Mouse (Mus musculus) 3134 (cell line): Measurements from ENCODE around the gene Agap1.

Experiments
- DNase-seq: peaks from one replicate; pipeline ENCODE4 v3.0.0-alpha.2; 2011; ENCODE audit warnings: low spot score; ENCODE audit not compliant: insufficient read length; ENCODE audit errors: extremely low read depth

The Agap1 gene

DNA sequence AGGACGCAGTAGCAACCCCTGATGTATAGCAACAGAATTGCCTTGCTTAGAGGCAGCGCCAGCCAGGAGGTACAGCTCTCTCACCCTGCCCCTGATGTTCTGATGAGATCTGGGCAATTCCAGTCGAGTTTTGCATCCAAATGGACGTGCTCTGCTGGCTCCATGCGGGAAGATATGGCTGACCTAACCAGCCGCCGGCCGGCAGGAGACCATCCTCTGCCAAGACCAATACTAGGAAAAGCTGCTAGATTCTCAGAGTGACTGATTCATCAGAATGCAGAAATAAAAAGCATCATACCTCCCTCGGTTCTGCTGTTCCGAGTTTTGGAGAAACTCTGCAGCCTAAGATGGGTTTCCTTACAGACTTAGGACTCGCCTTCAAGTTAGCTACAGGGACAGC, 423.9 kb downstream of the Agap1 start:
- DNase-seq, result no peak

- DNase-seq, result no peak
Measured at GRCm38 (mm10) chr1:89880193-89880592, 425.6 kb downstream of the Agap1 start.

DNA sequence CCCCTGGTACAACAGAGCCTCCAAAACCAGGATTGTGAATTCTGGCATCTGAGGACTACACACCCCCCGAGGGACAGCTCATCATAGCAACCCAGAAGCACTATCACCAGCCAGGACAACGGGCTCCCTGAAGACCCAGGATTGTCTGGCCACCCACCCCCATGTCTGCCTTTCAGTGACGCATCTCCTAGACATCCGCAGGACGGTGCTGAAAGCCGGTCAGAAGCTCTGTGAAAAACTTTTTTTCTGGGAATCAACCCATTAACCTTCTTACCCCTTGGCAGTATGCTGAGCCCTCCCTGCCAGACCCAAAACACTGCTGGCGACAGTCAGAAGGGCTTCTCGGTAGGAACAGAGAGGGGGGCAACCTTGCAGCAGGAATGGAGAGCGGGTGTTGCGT, 426.2 kb downstream of the Agap1 start:
- no peak for DNase-seq

DNA sequence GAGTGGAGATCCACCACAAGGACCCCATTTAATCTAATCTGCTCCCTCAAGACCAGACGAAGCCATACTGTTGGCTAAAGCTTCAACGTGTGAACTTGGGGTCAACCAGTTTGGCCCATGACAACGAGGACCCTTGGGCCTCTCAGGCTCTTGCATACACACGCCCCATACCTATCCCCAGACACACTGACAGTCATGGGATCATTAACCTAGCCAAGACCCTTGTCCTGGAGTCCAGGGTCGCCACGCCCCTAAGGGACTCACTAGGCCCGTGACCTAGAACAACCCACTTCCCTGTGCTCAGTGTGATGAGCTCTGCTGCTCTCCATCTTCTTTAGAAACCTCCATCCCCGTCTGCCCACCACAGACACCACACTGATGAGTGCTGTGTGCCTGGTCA, 429.7 kb downstream of the Agap1 start:
- DNase-seq, result no peak

- no peak for DNase-seq
Measured at GRCm38 (mm10) chr1:89885696-89886095, 431.1 kb downstream of the Agap1 start.

DNA sequence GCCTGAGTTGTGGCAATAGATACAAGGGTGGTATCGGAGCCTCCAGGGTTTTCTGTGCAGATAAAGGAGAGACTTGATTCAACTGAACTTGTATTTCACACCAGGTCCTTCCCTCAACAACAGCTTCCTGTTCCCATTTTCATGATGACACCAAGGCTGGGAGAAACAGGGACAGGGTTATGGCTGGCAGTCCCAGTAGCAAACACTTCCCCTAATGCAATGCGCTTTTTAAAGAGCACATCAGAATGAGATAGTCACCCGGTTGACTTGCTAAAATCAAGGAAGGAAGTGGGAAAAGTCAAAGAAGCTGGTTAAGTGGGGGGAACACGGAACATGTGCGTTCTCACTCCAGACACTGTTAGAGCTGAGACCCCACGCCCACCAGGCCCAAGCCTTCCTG, 436.8 kb downstream of the Agap1 start:
- DNase-seq, result no peak

DNA sequence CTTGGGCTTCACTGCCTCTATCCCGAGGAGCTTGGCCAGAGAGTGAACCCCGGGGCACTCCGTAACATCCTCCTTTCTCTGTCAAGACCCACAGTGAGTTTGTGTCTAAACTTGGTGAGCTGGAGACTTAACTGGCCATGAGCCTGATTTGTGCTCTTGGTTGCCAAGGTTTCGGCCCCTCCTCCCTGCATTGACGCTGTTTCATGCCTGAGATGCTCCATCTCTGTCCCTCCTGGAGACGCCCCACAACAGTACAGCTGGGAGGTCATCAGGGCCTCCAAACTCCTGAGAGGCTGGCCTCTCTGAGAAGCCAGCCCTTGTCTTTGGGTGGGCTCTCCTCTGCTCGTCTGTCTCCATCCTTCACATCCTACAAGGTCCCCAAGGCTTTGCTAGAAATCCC, 437.7 kb downstream of the Agap1 start:
- no peak for DNase-seq

- no peak for DNase-seq
Measured at GRCm38 (mm10) chr1:89895801-89896200, 441.2 kb downstream of the Agap1 start.

GRCm38 (mm10) chr1:89899036-89899435, 444.4 kb downstream of the Agap1 start:
- DNase-seq, result no peak

GRCm38 (mm10) chr1:89899761-89900445, 445.3 kb downstream of the Agap1 start:
- no peak for DNase-seq

GRCm38 (mm10) chr1:89901381-89901780, 446.8 kb downstream of the Agap1 start:
- no peak for DNase-seq

- DNase-seq, result no peak
Measured at GRCm38 (mm10) chr1:89902236-89902635, 447.6 kb downstream of the Agap1 start.

- no peak for DNase-seq
Measured at GRCm38 (mm10) chr1:89902641-89903040, 448.0 kb downstream of the Agap1 start.

DNA sequence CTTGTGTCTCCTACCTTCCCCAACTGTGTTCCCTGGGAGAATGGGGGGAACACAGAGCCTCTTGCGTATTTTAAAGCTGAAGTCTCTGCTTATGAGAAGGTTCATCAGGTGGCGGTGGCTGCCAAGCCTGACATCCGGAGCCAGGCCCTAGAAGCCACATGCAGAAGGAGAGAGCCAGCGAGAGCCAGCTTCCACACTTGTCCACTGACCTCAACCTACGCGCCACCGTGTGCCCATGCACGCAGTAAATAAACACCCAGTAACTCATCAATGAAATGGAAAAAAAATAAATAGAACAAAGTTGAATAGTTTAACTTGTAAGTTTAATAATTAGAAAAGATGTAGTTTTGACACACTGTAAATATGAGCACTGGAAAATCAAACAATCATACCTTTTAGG, 455.2 kb downstream of the Agap1 start:
- DNase-seq, result no peak

GRCm38 (mm10) chr1:89912392-89912791, 457.8 kb downstream of the Agap1 start:
- no peak for DNase-seq

GRCm38 (mm10) chr1:89913611-89914010, 459.0 kb downstream of the Agap1 start:
- no peak for DNase-seq

DNA sequence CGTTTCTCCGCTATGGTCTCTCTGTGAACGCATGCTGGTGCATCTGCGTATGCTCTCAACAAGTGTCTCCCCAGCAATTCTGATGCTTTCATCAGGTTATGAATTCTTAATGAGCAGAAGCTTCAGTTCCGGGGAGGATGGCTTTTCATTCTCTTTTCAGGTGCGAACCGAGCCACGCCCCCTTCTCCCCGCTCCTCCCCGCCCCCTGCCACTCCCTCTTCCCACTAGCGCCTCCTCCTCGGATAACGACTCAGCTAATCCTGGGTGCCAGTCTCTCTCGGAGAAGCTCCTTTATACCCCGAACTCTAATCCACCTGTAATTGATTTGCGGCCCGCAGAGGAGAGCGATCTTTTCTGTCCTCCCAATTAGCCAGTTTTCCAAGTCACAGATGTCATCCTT, 463.5 kb downstream of the Agap1 start:
- no peak for DNase-seq

- no peak for DNase-seq
Measured at GRCm38 (mm10) chr1:89919206-89919605, 464.6 kb downstream of the Agap1 start.

DNA sequence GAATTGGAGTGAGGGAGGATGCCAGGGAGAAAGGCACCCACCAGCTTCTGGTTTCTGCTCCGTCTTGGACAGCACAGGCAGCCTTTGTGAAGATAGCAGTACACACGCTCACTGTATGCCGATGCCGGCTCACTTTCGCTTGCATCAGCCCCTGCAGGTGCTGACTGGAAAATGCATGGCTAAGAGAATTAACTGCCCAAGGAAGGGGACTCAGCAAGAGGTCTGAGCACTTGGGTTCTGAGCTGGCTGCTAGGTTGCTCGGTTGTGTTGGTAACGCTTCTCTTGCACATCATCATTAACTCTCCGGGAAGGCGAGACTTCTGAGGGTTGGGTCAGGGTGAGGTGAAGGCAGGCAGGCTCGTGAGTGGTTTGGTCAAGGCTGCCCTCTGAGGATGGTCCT, 467.2 kb downstream of the Agap1 start:
- DNase-seq, result no peak

DNA sequence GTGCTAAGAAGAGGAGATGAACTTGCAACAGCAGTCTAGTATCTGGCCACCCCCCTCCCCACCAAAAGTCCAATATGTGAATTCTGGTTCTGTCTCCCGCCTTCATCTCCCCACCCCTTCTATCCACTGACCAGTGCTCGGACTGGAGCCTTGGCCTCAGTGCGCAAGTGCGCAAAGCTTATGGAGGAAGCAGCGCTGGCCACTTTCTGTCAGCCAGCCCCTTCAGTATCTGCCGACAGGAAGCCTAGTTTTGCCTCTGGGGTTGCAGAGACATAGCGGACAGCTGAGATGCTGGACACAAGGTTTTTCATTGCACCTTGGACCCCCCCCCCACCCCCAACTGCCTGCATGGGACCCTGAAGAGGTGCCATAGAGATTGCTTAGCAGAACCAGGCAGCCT, 467.7 kb downstream of the Agap1 start:
- no peak for DNase-seq

DNA sequence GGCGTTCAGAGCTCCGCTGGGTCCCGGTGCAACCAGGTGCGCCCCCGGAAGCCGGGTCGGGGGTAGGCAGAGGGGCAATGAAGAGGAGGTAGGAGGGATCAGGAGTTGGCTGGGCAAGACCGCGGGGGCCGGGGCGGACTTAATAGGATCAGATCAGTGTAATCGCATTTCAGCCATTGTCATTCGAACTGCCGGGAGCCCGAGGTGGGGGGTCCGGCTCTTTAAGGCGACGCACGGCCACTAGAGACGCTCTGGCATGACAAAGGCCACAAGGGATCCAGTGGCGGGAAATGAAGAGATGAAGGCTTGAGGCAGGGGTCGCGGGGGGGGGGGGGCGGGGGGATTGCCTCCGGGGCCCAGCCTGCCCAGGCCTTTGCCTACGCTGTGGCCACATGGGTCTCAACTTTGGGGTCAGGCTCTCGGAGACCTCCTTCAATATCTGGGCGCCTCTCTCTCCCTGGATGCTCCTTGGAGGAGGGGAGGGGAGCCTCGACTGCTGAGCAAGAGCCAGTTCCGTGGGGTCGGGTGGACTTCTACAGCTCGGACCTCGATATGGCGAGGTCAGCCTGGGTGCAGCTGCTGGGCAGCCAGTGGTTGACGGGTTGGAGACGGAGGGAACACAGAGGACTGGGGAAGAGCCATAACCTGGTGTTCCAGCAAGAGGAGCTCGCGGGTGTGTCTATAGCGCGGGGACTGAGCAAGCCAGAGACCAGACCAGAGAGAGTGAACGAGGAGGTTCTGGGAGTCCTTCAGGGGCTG, 468.5 kb downstream of the Agap1 start:
- DNase-seq, result no peak

DNA sequence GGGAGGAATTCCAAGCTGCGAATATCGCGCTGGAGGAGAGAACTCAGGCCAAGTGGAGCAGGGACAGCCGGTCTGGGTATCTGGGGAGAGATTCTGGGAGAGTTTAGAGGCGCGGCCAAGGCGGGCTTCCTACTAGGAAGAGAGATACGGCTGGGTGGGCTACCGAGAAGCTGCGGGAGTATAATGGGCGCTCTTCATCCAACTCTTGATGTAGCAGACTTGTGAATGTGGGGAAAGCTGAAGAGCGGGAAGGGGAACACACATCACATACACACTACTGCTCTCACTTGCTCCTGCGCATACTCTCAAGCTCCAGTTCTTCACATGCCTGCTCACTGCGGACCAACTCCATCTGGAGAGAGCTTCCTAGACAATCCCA, 469.0 kb downstream of the Agap1 start:
- DNase-seq, result no peak
